Comparison of ENCODE assay signal across 8 mouse cellular contexts in genomic region chr10:116301258-116301657, GRCm38 (mm10). TPM values are rescaled to one million over a fixed set of nuclear protein-coding genes. Genes with fewer than 3 reads are reported as not detected.
DNase-seq lines count a peak whose midpoint lies in the region; ATAC-seq and TF ChIP-seq lines count a peak whose summit lies in the region.

No protein-coding gene starts in this region.

- peaks cover 6% of the 10 kb centered on the region for H3K4me1 ChIP-seq in testis, adult 2 months (ENCODE audit: control insufficient read depth, insufficient read depth, low read length)
- peaks cover 9% of the 10 kb centered on the region for H3K4me1 ChIP-seq in forebrain, embryonic 16.5 days (replicated peaks; ENCODE audit: control insufficient read depth, insufficient read depth, low read length)
- peaks cover 12% of the 10 kb centered on the region for H3K4me1 ChIP-seq in hindbrain, embryonic 12.5 days
- H3K4me1 ChIP-seq in limb, embryonic 15.5 days, result peaks cover 9% of the 10 kb centered on the region
- H3K4me1 ChIP-seq in midbrain, embryonic 16.5 days (ENCODE audit: control insufficient read depth, insufficient read depth, low read length), result no peaks in the 10 kb centered on the region; the same call in 1 of the 2 replicates

- under 1% methylated on average over 34 of the region's 36 CpGs for WGBS in forebrain, embryonic 16.5 days
- 0% methylated on average over 18 of the region's 36 CpGs for WGBS in hindbrain, embryonic 12.5 days
- 1% methylated on average over 33 of the region's 36 CpGs for WGBS in limb, embryonic 15.5 days
- WGBS in midbrain, embryonic 16.5 days, result 0% methylated on average over 33 of the region's 36 CpGs

- peak overlapping the region; percentile 40; the same call in 1 of the 2 replicates for H3K9ac ChIP-seq in forebrain, embryonic 16.5 days (replicated peaks; ENCODE audit: low read depth, low read length)
- peak overlapping the region; percentile 49; the same call in 1 of the 2 replicates for H3K9ac ChIP-seq in hindbrain, embryonic 12.5 days
- peak overlapping the region; percentile 23; the same call in 1 of the 2 replicates for H3K9ac ChIP-seq in limb, embryonic 15.5 days
- peak overlapping the region; percentile 56; the same call in 1 of the 2 replicates for H3K9ac ChIP-seq in midbrain, embryonic 16.5 days (ENCODE audit: low read depth, low read length)

- H3K4me2 ChIP-seq in forebrain, embryonic 16.5 days (ENCODE audit: low read length), result peak overlapping the region; percentile 78
- H3K4me2 ChIP-seq in hindbrain, embryonic 12.5 days (replicated peaks), result peak overlapping the region; percentile 64
- H3K4me2 ChIP-seq in limb, embryonic 15.5 days, result peak overlapping the region; percentile 90
- H3K4me2 ChIP-seq in midbrain, embryonic 16.5 days (ENCODE audit: low read length), result peak overlapping the region; percentile 91

- ATAC-seq in forebrain, embryonic 16.5 days, result peak; percentile 47
- peak; percentile 35; the same call in 1 of the 2 replicates for ATAC-seq in hindbrain, embryonic 12.5 days (ENCODE audit: low FRiP score)
- no peak for ATAC-seq in limb, embryonic 15.5 days (ENCODE audit: insufficient number of reproducible peaks, low FRiP score, low TSS enrichment, low read depth)
- peak; percentile 56; the same call in 1 of the 2 replicates for ATAC-seq in midbrain, embryonic 16.5 days

- H3K36me3 ChIP-seq in testis, adult 2 months (ENCODE audit: control insufficient read depth, insufficient read depth, low read length), result no peaks in the 10 kb centered on the region
- no peaks in the 10 kb centered on the region for H3K36me3 ChIP-seq in forebrain, embryonic 16.5 days (ENCODE audit: control insufficient read depth, insufficient read depth)
- H3K36me3 ChIP-seq in hindbrain, embryonic 12.5 days, result no peaks in the 10 kb centered on the region
- no peaks in the 10 kb centered on the region for H3K36me3 ChIP-seq in limb, embryonic 15.5 days
- no peaks in the 10 kb centered on the region for H3K36me3 ChIP-seq in midbrain, embryonic 16.5 days (ENCODE audit: control insufficient read depth, insufficient read depth, low read length)

- no peak for TF ChIP-seq CTCF in testis, adult 2 months (IDR thresholded peaks at IDR 0.05; ENCODE audit: control insufficient read depth, insufficient read depth, insufficient replicate concordance, low read depth, low read length)

- no peaks in the 10 kb centered on the region for H3K9me3 ChIP-seq in forebrain, embryonic 16.5 days (ENCODE audit: control insufficient read depth, low read length)
- H3K9me3 ChIP-seq in hindbrain, embryonic 12.5 days (replicated peaks), result no peaks in the 10 kb centered on the region
- no peaks in the 10 kb centered on the region for H3K9me3 ChIP-seq in limb, embryonic 15.5 days
- no peaks in the 10 kb centered on the region for H3K9me3 ChIP-seq in midbrain, embryonic 16.5 days (replicated peaks; ENCODE audit: control insufficient read depth, low read length, poor library complexity, severe bottlenecking)

- no peaks in the 10 kb centered on the region for H3K27me3 ChIP-seq in testis, adult 2 months (ENCODE audit: control insufficient read depth, insufficient read depth, low read length)
- H3K27me3 ChIP-seq in forebrain, embryonic 16.5 days (replicated peaks; ENCODE audit: control insufficient read depth, insufficient read depth, low read length), result no peaks in the 10 kb centered on the region; the same call in 1 of the 2 replicates
- peaks cover 19% of the 10 kb centered on the region for H3K27me3 ChIP-seq in hindbrain, embryonic 12.5 days
- peaks cover 18% of the 10 kb centered on the region for H3K27me3 ChIP-seq in limb, embryonic 15.5 days
- peaks cover 7% of the 10 kb centered on the region for H3K27me3 ChIP-seq in midbrain, embryonic 16.5 days (ENCODE audit: control insufficient read depth, insufficient read depth, low read depth, low read length)

- H3K4me3 ChIP-seq in testis, adult 2 months (ENCODE audit: control insufficient read depth, low read depth, low read length), result peak overlapping the region; percentile 9
- peak overlapping the region; percentile 46 for H3K4me3 ChIP-seq in forebrain, embryonic 16.5 days (replicated peaks; ENCODE audit: low read length)
- H3K4me3 ChIP-seq in hindbrain, embryonic 12.5 days, result peak overlapping the region; percentile 39
- peak overlapping the region; percentile 45 for H3K4me3 ChIP-seq in limb, embryonic 15.5 days
- H3K4me3 ChIP-seq in midbrain, embryonic 16.5 days (ENCODE audit: low read depth, low read length), result peak overlapping the region; percentile 47

- TF ChIP-seq POLR2A in testis, adult 2 months (IDR thresholded peaks at IDR 0.05; ENCODE audit: control insufficient read depth, low read depth, low read length), result no peak

- no peak overlapping the region for H3K27ac ChIP-seq in testis, adult 2 months (ENCODE audit: control insufficient read depth, insufficient read depth, low read depth, low read length)
- no peak overlapping the region for H3K27ac ChIP-seq in forebrain, embryonic 16.5 days (ENCODE audit: low read length)
- H3K27ac ChIP-seq in hindbrain, embryonic 12.5 days, result no peak overlapping the region
- H3K27ac ChIP-seq in limb, embryonic 15.5 days, result no peak overlapping the region
- no peak overlapping the region for H3K27ac ChIP-seq in midbrain, embryonic 16.5 days (ENCODE audit: low read length)

- no peak for DNase-seq in testis, postnatal 14 days (ENCODE audit: low spot score)
- no peak for DNase-seq in frontal cortex, postnatal 25 days (ENCODE audit: low spot score in 2 of 2)
- no peak for DNase-seq in right cerebral cortex, postnatal 36 days (ENCODE audit: low spot score in 2 of 2)

RNA-seq across cellular contexts. Expression of gene Ptprb, which starts 25.9 kb away (rescaled TPM):
- polyA plus RNA-seq in testis, adult 2 months (2012; rRNA removed), result 0.91 and 1.0 TPM in 2 replicates
- 3.0 and 3.1 TPM in 2 replicates for polyA plus RNA-seq in forebrain, embryonic 16.5 days (2015; fragmentation: Nextera tagmentation; extraction: Ambion mirVana)
- 3.6 and 4.0 TPM in 2 replicates for polyA plus RNA-seq in hindbrain, embryonic 12.5 days (2016; fragmentation: Nextera tagmentation; extraction: Ambion mirVana)
- polyA plus RNA-seq in limb, embryonic 15.5 days (2015; fragmentation: Nextera tagmentation; extraction: Ambion mirVana), result 3.8 and 4.5 TPM in 2 replicates
- polyA plus RNA-seq in midbrain, embryonic 16.5 days (2015; fragmentation: Nextera tagmentation; extraction: Ambion mirVana), result 3.4 and 3.5 TPM in 2 replicates
